Mouse (Mus musculus): ENCODE data around the gene Hoxa4.

DNA sequence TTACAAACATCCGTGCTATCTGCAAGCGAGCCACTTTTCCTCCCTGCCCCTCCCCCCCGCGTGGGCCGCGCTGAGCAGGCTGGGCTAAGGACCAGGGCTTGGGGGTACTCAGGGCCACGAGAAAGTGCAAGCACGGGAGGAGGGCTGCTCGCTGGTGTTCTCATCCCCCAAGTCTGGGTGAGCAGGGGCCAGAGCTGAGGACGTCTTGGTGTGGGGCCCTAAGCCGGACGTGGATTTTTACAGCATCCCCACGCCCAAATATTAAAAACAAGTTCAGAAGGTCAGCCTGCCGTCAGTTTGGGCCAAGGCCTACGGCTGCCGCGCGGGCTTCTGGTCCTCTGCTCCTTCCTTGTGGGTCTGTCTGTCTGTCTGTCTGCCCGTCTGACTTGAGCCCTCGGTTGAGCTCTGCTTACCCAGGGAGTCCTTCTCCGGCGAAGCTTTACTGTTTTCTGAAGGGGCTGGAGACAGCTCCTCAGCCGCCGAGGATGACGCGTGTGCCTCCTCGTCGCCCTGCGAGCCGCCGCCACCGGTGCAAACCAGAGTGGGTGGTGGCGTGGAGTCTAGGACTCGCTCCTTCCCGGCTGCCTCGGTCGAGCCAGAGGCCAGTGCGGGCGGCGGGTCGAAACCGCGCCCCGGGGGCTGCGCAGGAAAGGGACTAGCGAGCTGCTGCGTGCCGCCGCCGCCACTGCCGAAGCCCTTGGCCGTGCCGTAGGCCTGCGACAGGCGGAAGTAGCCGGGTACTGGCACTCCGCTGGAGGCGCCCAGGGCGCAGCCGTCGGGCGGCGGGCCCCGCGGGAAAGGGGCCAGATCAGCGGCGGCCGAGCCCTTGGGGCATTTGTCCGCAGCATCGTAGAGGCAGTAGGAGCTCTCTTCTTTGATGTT is 42.2 kb upstream of the Hoxa4 start:
- TF ChIP-seq CTCF (IDR thresholded peaks at IDR 0.05; ENCODE audit: low read depth) (no peak), EP300 (optimal IDR thresholded peaks at IDR 0.05) (no peak)

All from stomach, postnatal 0 days (tissue).